Mouse (Mus musculus): ENCODE data around the gene Hgd.

GRCm38 (mm10) chr16:37626388-37626949, 46.5 kb downstream of the Hgd start:
- TF ChIP-seq CTCF (IDR thresholded peaks at IDR 0.05; ENCODE audit: extremely low read depth, insufficient read depth, low read length) (no peak), POLR2A (IDR thresholded peaks at IDR 0.05; ENCODE audit: extremely low read depth, insufficient read depth, low read length) (no peak)
